In the genomic region with DNA sequence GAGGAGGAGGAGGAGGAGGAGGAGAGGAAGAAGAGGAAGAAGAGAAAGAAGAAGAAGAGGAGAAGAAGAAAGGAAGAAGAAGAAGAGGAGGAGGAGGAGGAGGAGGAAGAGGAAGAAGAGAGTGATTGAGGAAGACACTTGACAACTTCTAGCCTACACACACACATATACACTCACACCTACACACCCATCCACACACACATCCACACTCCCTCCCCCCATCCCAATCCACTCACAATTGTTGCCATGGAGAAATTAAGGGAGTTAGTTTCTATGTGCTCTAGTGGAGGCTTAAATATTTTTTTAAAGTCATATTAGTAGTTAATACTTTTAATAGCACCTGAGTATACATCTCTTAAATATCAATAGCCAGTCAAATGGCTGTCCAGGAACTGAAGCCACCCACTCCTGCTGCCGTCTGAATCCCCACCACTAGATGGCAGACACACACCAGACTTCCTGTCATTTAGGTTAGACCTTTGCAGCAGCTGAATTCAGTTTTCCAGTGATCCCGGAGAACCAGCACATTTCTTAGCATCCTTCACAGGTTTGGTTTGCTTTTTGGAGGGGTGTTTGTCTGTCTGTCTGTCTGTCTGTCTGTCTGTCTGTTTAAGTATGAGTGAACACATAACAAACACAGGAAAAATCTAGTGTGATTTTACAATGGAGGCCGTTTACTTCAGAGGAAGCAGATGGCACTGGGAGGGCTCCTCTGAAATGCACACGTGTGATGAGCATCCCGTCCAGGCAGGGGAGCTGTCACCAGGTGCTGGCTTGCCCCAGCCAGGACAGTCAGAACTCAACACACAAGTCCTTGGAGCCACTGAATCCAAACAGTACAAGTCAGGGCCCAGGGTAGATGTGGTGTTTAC, we compare ENCODE assay signal across 8 mouse cellular contexts.
DNase-seq lines count a peak whose midpoint lies in the region; ATAC-seq and TF ChIP-seq lines count a peak whose summit lies in the region.

No protein-coding gene starts in this region.

- H3K4me2 ChIP-seq in heart, embryonic 11.5 days = no peak overlapping the region
- H3K4me2 ChIP-seq in kidney, embryonic 14.5 days (replicated peaks; ENCODE audit: low read depth, low read length) = no peak overlapping the region
- no peak overlapping the region for H3K4me2 ChIP-seq in limb, embryonic 14.5 days (replicated peaks; ENCODE audit: low read depth, low read length, severe bottlenecking)

- no peaks in the 10 kb centered on the region for H3K27me3 ChIP-seq in heart, embryonic 11.5 days (ENCODE audit: control insufficient read depth, insufficient read depth, low read length)
- H3K27me3 ChIP-seq in kidney, embryonic 14.5 days (ENCODE audit: control insufficient read depth, insufficient read depth, low read length) = no peaks in the 10 kb centered on the region
- no peaks in the 10 kb centered on the region for H3K27me3 ChIP-seq in limb, embryonic 14.5 days (ENCODE audit: control insufficient read depth, insufficient read depth, low read length)

- no peak for TF ChIP-seq POLR2A in limb, embryonic 14.5 days (IDR thresholded peaks at IDR 0.05; ENCODE audit: borderline replicate concordance, extremely low read depth, insufficient read depth, insufficient read length)

- no peak overlapping the region for H3K4me3 ChIP-seq in heart, embryonic 11.5 days (ENCODE audit: low read depth, low read length)
- H3K4me3 ChIP-seq in kidney, embryonic 14.5 days (ENCODE audit: low read length) = no peak overlapping the region
- no peak overlapping the region for H3K4me3 ChIP-seq in limb, embryonic 14.5 days (replicated peaks; ENCODE audit: low read length)

- H3K9ac ChIP-seq in heart, embryonic 11.5 days (ENCODE audit: low read depth, low read length) = no peak overlapping the region
- no peak overlapping the region for H3K9ac ChIP-seq in kidney, embryonic 14.5 days (ENCODE audit: low read depth, low read length)
- no peak overlapping the region for H3K9ac ChIP-seq in limb, embryonic 14.5 days (ENCODE audit: low read depth, low read length, severe bottlenecking)

- no peak; the same call in 1 of the 2 replicates for ATAC-seq in heart, embryonic 11.5 days (replicated peaks; ENCODE audit: insufficient number of reproducible peaks, low FRiP score, low TSS enrichment)
- ATAC-seq in kidney, embryonic 14.5 days (ENCODE audit: low FRiP score, low TSS enrichment) = peak; percentile 53
- peak; percentile 78 for ATAC-seq in limb, embryonic 14.5 days (ENCODE audit: low FRiP score, low read depth)
- peak; percentile 57; the same call in 1 of the 2 replicates for ATAC-seq in monocyte, adult 5-6 weeks (replicated peaks; ENCODE audit: insufficient number of reproducible peaks, low FRiP score, low TSS enrichment, poor library complexity, severe bottlenecking)

- H3K36me3 ChIP-seq in heart, embryonic 11.5 days (ENCODE audit: control insufficient read depth, insufficient read depth, low read length) = no peaks in the 10 kb centered on the region; the same call in 1 of the 2 replicates
- H3K36me3 ChIP-seq in kidney, embryonic 14.5 days (ENCODE audit: control insufficient read depth, insufficient read depth, low read length) = peaks cover 15% of the 10 kb centered on the region
- H3K36me3 ChIP-seq in limb, embryonic 14.5 days (ENCODE audit: control insufficient read depth, insufficient read depth, low read length) = peaks cover 18% of the 10 kb centered on the region

- peak; percentile 96 for DNase-seq in heart, adult 11 months
- DNase-seq in embryo, embryonic 9.5 days (ENCODE audit: extremely low spot score) = peak; percentile 79
- peak; percentile 80 to 95 for DNase-seq in heart, adult 18-20 months
- peak; percentile 83 for DNase-seq in limb, embryonic 14.5 days (ENCODE audit: low spot score)
- DNase-seq in spleen, postnatal 36 days (ENCODE audit: low spot score in 2 of 2) = peak; percentile 72 to 77

- H3K27ac ChIP-seq in heart, embryonic 11.5 days (ENCODE audit: low read depth, low read length) = no peak overlapping the region
- H3K27ac ChIP-seq in kidney, embryonic 14.5 days (ENCODE audit: low read depth, low read length) = no peak overlapping the region
- H3K27ac ChIP-seq in limb, embryonic 14.5 days (replicated peaks; ENCODE audit: low read depth, low read length) = no peak overlapping the region

- WGBS in heart, embryonic 11.5 days (ENCODE audit: insufficient replicate concordance) = 8% methylated on average over 5 of the region's 5 CpGs
- WGBS in kidney, embryonic 14.5 days = 2% methylated on average over 5 of the region's 5 CpGs
- WGBS in limb, embryonic 14.5 days = 1% methylated on average over 5 of the region's 5 CpGs

- H3K4me1 ChIP-seq in heart, embryonic 11.5 days (ENCODE audit: control insufficient read depth, insufficient read depth, low read length) = no peaks in the 10 kb centered on the region
- H3K4me1 ChIP-seq in kidney, embryonic 14.5 days (ENCODE audit: control insufficient read depth, insufficient read depth, low read length) = no peaks in the 10 kb centered on the region
- H3K4me1 ChIP-seq in limb, embryonic 14.5 days (ENCODE audit: control insufficient read depth, insufficient read depth, low read length) = no peaks in the 10 kb centered on the region

- no peaks in the 10 kb centered on the region for H3K9me3 ChIP-seq in heart, embryonic 11.5 days (replicated peaks; ENCODE audit: control insufficient read depth, low read length)
- no peaks in the 10 kb centered on the region for H3K9me3 ChIP-seq in kidney, embryonic 14.5 days (ENCODE audit: control insufficient read depth, low read length)
- no peaks in the 10 kb centered on the region for H3K9me3 ChIP-seq in limb, embryonic 14.5 days (ENCODE audit: control insufficient read depth, low read length)
